Mouse (Mus musculus): ENCODE data around the gene Angpt4.

DNA sequence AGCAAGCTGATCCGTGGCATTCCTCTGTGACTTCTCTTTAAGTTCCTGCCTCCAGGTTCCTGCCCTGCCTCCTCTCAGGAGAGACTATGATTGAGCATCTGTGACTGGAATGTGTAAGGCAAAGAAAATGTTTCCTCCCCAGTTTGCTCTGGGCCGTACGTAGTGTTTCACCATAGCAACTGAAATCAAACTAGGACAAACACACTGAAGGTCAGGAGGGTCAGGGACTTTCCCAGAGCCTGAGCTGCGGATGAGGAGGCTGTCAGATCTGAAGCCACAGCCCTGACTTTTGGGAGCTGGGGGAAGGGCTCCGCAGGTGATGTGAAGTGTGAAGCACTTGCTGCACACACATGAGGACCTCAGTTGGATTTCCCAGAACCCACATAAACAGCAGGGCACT, 48.3 kb downstream of the Angpt4 start:
- TF ChIP-seq POLR2A (IDR thresholded peaks at IDR 0.05; ENCODE audit: insufficient read depth, low read depth, low read length): no peak
- TF ChIP-seq CTCF (IDR thresholded peaks at IDR 0.05): no peak

Measured in heart, adult 2 months (tissue).